16 mouse cellular contexts compared by ENCODE assay signal in the genomic region with DNA sequence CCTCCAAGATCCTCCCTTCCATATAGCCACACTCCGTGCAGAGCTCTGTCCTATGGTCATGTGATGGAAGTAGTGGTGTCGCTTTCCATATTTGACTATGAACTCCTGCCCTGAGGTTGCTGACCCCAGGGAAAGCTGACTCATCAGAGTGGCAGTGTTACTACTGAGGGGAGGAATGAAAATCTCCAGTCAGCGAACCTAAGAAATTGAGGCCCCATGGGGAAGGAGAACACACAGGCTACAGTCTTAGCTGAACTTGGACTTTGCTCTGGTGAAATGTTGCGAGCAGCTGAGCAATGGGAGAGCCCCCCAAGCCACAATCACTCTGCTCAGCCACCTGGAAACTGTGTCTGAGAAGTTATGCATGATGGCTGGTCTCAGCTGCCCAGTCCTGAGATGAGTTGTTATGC.
DNase-seq lines count a peak whose midpoint lies in the region; ATAC-seq and TF ChIP-seq lines count a peak whose summit lies in the region.
"Had no signal": no experiment of that assay in that cellular context is flagged by ENCODE, and none has a peak within 500 bp of the region (broad histone marks: within the 10 kb centered on the region; RNA-seq: fewer than 3 reads in every experiment).

No protein-coding gene starts in this region.

- ATAC-seq in kidney, embryonic 14.5 days (ENCODE audit: low FRiP score, low TSS enrichment), result no peak
- peak; percentile 77 for ATAC-seq in intestine, postnatal 0 days

- H3K9ac ChIP-seq in kidney, embryonic 14.5 days (ENCODE audit: low read depth, low read length), result no peak overlapping the region
- H3K9ac ChIP-seq in liver, adult 2 months (ENCODE audit: low read depth, low read length), result no peak overlapping the region
- no peak overlapping the region for H3K9ac ChIP-seq in intestine, postnatal 0 days (ENCODE audit: low read depth, low read length)
- H3K9ac ChIP-seq: embryonic facial prominence, embryonic 13.5 days; forebrain, embryonic 12.5 days; forebrain, postnatal 0 days; heart, embryonic 12.5 days; hindbrain, embryonic 15.5 days had no signal

- H3K4me2 ChIP-seq in kidney, embryonic 14.5 days (replicated peaks; ENCODE audit: low read depth, low read length), result no peak overlapping the region
- H3K4me2 ChIP-seq in intestine, postnatal 0 days (replicated peaks; ENCODE audit: low read depth), result no peak overlapping the region
- H3K4me2 ChIP-seq: embryonic facial prominence, embryonic 13.5 days; forebrain, embryonic 12.5 days; heart, embryonic 12.5 days; hindbrain, embryonic 15.5 days had no signal

- no peak for TF ChIP-seq POLR2A in kidney, adult 2 months (IDR thresholded peaks at IDR 0.05; ENCODE audit: low read depth, low read length)
- TF ChIP-seq POLR2A in liver, adult 2 months (IDR thresholded peaks at IDR 0.05; ENCODE audit: extremely low read depth, insufficient read depth, low read length), result no peak
- TF ChIP-seq POLR2A in cortical plate, adult 2 months (IDR thresholded peaks at IDR 0.05; ENCODE audit: extremely low read depth, insufficient read depth, low read length), result no peak

- H3K79me2 ChIP-seq in liver, adult 2 months (ENCODE audit: control insufficient read depth, insufficient read depth, low read length), result no peaks in the 10 kb centered on the region

- TF ChIP-seq CTCF in kidney, adult 2 months (conservative IDR thresholded peaks at IDR 0.05; ENCODE audit: insufficient read depth, insufficient read length, low read depth, low read length), result no peak
- no peak for TF ChIP-seq CTCF in liver, adult 2 months (IDR thresholded peaks at IDR 0.05; ENCODE audit: low read depth, low read length)
- TF ChIP-seq CTCF in cortical plate, adult 2 months (IDR thresholded peaks at IDR 0.05; ENCODE audit: extremely low read depth, insufficient read depth, low read length), result no peak
- TF ChIP-seq CTCF in intestine, postnatal 0 days (IDR thresholded peaks at IDR 0.05; ENCODE audit: low read depth), result no peak

- no peaks in the 10 kb centered on the region for H3K36me3 ChIP-seq in kidney, adult 2 months (ENCODE audit: control insufficient read depth, insufficient read depth, low read length)
- H3K36me3 ChIP-seq in kidney, embryonic 14.5 days (ENCODE audit: control insufficient read depth, insufficient read depth, low read length), result no peaks in the 10 kb centered on the region
- H3K36me3 ChIP-seq in liver, adult 2 months (ENCODE audit: control insufficient read depth, insufficient read depth, low read length), result no peaks in the 10 kb centered on the region
- H3K36me3 ChIP-seq in intestine, postnatal 0 days (ENCODE audit: control insufficient read depth, insufficient read depth), result no peaks in the 10 kb centered on the region
- H3K36me3 ChIP-seq: embryonic facial prominence, embryonic 13.5 days; forebrain, embryonic 12.5 days; heart, embryonic 12.5 days; hindbrain, embryonic 15.5 days had no signal

- no peak overlapping the region for H3K27ac ChIP-seq in kidney, adult 2 months (ENCODE audit: insufficient read depth, low read depth, low read length)
- H3K27ac ChIP-seq in kidney, embryonic 14.5 days (ENCODE audit: low read depth, low read length), result no peak overlapping the region
- 0 out of 2 replicates have a peak overlapping the region, but pooled peaks have one; percentile 1 for H3K27ac ChIP-seq in liver, adult 2 months (replicated peaks; ENCODE audit: insufficient read depth, low read depth, low read length)
- H3K27ac ChIP-seq in cortical plate, adult 2 months (ENCODE audit: insufficient read depth, low read length), result peak overlapping the region; percentile 58
- peak overlapping the region; percentile 35; the same call in 1 of the 2 replicates for H3K27ac ChIP-seq in intestine, postnatal 0 days (ENCODE audit: low read depth, low read length)
- H3K27ac ChIP-seq: embryonic facial prominence, embryonic 13.5 days; forebrain, embryonic 12.5 days; gastrocnemius, adult 2 months; hindbrain, embryonic 15.5 days had no signal

- no peaks in the 10 kb centered on the region for H3K9me3 ChIP-seq in kidney, embryonic 14.5 days (ENCODE audit: control insufficient read depth, low read length)
- no peaks in the 10 kb centered on the region for H3K9me3 ChIP-seq in intestine, postnatal 0 days (ENCODE audit: control insufficient read depth)
- H3K9me3 ChIP-seq: embryonic facial prominence, embryonic 13.5 days; forebrain, embryonic 12.5 days; heart, embryonic 12.5 days; hindbrain, embryonic 15.5 days had no signal

- DNase-seq in kidney, adult 2 months, result peak; percentile 15
- DNase-seq in liver, adult 2 months (ENCODE audit: extremely low read depth, low read depth, low spot score), result peak; percentile 42
- no peak for DNase-seq in liver
- DNase-seq in embryo, embryonic 11 days, result no peak
- DNase-seq: adrenal gland, adult 2 months; adrenal gland, postnatal 25 days; forebrain, postnatal 0 days; gastrocnemius, adult 2 months; gastrocnemius, postnatal 25 days had no signal

- H3K4me1 ChIP-seq in kidney, adult 2 months (ENCODE audit: control insufficient read depth, insufficient read depth, low read length), result no peaks in the 10 kb centered on the region
- no peaks in the 10 kb centered on the region for H3K4me1 ChIP-seq in kidney, embryonic 14.5 days (ENCODE audit: control insufficient read depth, insufficient read depth, low read length)
- H3K4me1 ChIP-seq in liver, adult 2 months (ENCODE audit: control insufficient read depth, insufficient read depth, low read length), result no peaks in the 10 kb centered on the region
- H3K4me1 ChIP-seq in cortical plate, adult 2 months (ENCODE audit: control insufficient read depth, insufficient read depth, low read length), result peaks cover 2% of the 10 kb centered on the region; the same call in 1 of the 2 replicates
- peaks cover 2% of the 10 kb centered on the region; the same call in 1 of the 2 replicates for H3K4me1 ChIP-seq in intestine, postnatal 0 days (replicated peaks; ENCODE audit: control insufficient read depth, insufficient read depth, low read length)
- H3K4me1 ChIP-seq: embryonic facial prominence, embryonic 13.5 days; heart, embryonic 12.5 days; hindbrain, embryonic 15.5 days had no signal

- 38% methylated on average over 4 of the region's 4 CpGs for WGBS in kidney, adult 2 months
- 51% methylated on average over 4 of the region's 4 CpGs for WGBS in kidney, embryonic 14.5 days
- WGBS in liver, adult 2 months, result 61% methylated on average over 4 of the region's 4 CpGs
- WGBS in intestine, postnatal 0 days, result 42% methylated on average over 4 of the region's 4 CpGs

- H3K27me3 ChIP-seq in kidney, adult 2 months (replicated peaks; ENCODE audit: control insufficient read depth, insufficient read depth, low read length), result no peaks in the 10 kb centered on the region
- no peaks in the 10 kb centered on the region for H3K27me3 ChIP-seq in kidney, embryonic 14.5 days (ENCODE audit: control insufficient read depth, insufficient read depth, low read length)
- no peaks in the 10 kb centered on the region for H3K27me3 ChIP-seq in liver, adult 2 months (ENCODE audit: control insufficient read depth, insufficient read depth, low read length)
- no peaks in the 10 kb centered on the region for H3K27me3 ChIP-seq in intestine, postnatal 0 days (replicated peaks; ENCODE audit: control insufficient read depth, insufficient read depth, low read length)
- H3K27me3 ChIP-seq: embryonic facial prominence, embryonic 13.5 days; forebrain, embryonic 12.5 days; heart, embryonic 12.5 days; hindbrain, embryonic 15.5 days had no signal

- H3K4me3 ChIP-seq in kidney, adult 2 months (ENCODE audit: insufficient read depth, low read depth, low read length), result no peak overlapping the region
- no peak overlapping the region for H3K4me3 ChIP-seq in kidney, embryonic 14.5 days (ENCODE audit: low read length)
- H3K4me3 ChIP-seq in liver, adult 2 months (ENCODE audit: insufficient read depth, low read depth, low read length), result no peak overlapping the region
- no peak overlapping the region for H3K4me3 ChIP-seq in cortical plate, adult 2 months (ENCODE audit: insufficient read depth, low read length)
- no peak overlapping the region for H3K4me3 ChIP-seq in intestine, postnatal 0 days (ENCODE audit: low read depth, low read length)
- H3K4me3 ChIP-seq: embryonic facial prominence, embryonic 13.5 days; forebrain, embryonic 12.5 days; gastrocnemius, adult 2 months; heart, embryonic 12.5 days; hindbrain, embryonic 15.5 days had no signal

Comparison
In these comparisons a context has a peak if more than half of its experiments do, and no peak if none do; other contexts are left out.
1. DNase-seq: peak in kidney, adult 2 months (single experiment) and liver, adult 2 months (single experiment); none in liver (single experiment) and embryo, embryonic 11 days (single experiment).
2. H3K27ac ChIP-seq: peak in liver, adult 2 months (single experiment), cortical plate, adult 2 months (single experiment) and intestine, postnatal 0 days (single experiment); none in kidney, adult 2 months (single experiment) and kidney, embryonic 14.5 days (single experiment).